Mouse (Mus musculus) kidney, postnatal 10 days (tissue): Measurements from ENCODE around the gene Bcar3.

Experiments used
- DNase-seq: peaks from one replicate; pipeline ENCODE4 v3.0.0; 2021; ENCODE audit warnings: mixed read lengths

Bcar3 gene

GRCm38 (mm10) chr3:122292300-122293222, 1.4 kb upstream of the Bcar3 start:
- DNase-seq, result peak; percentile 97

GRCm38 (mm10) chr3:122293223-122293953, 548 bp upstream of the Bcar3 start:
- DNase-seq, result peak; percentile 93

- peak; percentile 74 for DNase-seq
Observed at GRCm38 (mm10) chr3:122295511-122295910, 1.6 kb downstream of the Bcar3 start.

- no peak for DNase-seq
Observed at GRCm38 (mm10) chr3:122296979-122297378, 3.0 kb downstream of the Bcar3 start.

DNA sequence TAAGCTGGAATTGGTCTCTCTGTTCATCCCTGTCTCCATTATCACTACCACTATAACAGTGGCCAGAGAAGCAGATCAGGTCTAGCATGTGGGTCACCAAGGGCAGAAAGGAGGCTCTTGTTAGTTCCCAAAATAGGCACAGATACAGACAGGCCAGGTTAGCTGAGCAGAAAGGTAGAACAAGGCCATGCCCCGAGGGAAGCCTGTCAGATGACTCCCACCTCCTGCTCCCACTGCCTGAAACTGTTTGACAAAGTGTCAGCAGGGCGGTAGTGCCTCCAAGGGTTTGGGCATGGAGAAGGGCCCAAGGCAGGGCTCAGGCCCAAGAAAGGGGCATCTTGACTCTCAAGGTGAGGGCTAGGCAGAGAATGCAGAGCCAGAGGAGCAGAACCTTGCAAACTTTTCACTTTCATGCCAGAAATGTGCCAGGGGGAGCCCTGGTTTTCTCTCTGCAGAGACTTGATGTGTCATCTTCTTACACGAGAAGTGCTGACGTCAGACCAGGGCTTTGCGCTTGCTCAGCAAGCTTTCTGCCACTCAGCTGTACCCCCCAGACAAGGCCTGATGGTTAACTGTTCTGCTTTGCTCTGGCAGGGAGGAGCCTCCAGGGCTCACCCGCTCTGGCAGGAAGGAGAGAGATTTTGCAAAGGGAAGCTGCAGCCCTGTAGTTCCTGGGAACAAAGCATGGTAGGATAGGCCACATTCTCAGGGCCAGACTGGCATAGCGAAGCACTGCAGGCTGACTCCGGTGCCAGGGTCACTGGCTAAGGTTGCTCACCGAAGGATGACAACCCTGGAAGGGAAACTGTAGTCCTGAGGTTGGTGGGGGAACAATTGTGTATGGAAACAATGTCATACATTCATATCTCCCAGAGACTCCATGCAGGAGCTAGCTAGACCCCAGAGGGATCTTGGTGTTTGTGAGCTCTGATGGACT, 7.3 kb downstream of the Bcar3 start:
- peak; percentile 59 for DNase-seq

DNA sequence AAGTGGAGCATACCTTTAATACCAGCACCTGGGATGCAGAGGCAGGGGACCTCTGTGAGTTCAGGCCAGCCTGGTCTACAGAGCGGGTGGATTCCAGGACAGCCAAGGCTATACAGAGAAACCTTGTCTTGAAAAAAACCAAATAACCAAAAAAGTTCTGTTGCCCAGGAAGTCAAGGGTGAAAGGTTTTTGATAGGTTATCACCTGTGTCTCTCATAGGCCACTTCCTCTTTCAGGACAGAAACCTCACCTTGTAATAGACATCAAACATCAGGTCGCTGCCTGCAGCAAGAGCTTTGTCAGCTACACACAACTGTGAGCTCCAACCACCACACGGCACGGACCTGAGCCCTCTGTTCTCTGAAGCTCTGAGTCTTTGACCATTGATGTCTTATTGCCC, 10.6 kb downstream of the Bcar3 start:
- DNase-seq, result no peak

DNA sequence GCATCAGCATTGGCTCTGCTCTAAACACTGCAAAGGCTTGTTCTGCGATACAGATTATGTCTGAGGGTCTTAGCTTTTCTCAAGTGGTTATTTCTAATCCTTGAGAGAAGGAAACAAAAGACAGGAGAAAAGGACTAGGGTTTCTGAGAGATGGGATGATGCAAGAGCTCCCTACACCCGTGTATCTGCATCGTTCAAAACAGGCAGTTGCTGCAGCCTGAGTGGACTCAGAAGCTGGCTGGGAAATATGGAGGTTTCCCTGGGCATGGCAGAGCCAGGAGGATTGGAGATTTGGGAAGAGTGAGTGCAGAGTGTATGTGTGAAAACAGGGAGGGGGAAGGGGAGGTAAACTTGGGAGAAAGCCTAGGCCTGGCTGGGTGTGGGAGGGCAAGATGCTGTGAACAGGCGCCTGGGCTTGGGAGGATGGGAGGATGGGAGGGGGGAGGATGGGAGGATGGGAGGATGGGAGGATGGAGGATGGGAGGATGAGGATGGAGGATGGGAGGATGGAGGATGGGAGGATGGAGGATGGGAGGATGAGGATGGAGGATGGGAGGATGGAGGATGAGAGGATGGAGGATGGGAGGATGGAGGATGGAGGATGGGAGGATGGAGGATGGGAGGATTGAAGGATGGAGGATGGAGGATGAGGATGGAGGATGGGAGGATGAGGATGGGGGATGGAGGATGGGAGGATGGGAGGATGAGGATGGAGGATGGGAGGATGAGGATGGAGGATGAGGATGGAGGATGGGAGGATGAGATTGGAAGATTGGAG, 14.1 kb downstream of the Bcar3 start:
- no peak for DNase-seq

DNA sequence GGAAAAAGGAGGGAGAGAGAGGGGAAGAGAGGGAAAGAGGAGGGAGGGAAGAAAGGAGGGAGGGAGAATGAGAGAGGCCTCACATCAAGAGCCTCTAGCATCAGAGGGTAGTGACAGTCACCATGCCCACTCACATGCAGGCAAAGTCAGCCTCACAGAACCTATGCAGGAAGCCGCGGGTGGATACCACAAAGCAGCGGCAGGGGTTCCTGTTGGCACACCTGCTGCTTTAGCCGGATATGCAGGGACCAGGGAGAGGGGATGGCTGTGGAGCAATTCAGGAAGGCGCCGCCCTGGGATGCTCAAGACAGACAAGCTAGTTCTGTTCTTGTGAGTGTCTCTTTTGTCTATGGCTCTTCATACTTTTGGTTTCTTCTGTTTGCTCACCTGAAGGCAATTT, 15.0 kb downstream of the Bcar3 start:
- DNase-seq, result no peak

- peak; percentile 93 for DNase-seq
Observed at GRCm38 (mm10) chr3:122312078-122312477, 18.1 kb downstream of the Bcar3 start.

- DNase-seq, result no peak
Observed at GRCm38 (mm10) chr3:122312936-122313629, 19.1 kb downstream of the Bcar3 start.

DNA sequence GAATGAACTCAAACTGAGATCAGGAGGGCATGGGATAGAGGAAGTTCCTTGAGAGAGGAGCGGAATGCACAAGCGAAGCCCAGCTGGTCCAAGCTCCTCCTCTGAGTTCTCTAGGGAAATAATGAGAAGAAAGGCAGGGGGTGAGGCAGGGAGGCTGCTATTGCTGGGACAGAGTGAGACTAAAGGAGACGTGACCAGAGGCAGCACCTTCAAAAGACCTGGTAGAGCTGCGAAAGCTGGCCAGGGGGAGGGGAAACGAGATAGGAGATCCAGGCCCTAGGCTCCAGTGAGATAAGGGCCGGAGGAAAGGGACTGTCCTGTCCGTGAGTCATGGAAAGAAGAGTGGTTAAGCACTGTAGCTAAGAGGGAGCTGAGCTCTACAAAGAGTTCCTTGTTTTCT, 20.0 kb downstream of the Bcar3 start:
- DNase-seq, result peak; percentile 30

DNA sequence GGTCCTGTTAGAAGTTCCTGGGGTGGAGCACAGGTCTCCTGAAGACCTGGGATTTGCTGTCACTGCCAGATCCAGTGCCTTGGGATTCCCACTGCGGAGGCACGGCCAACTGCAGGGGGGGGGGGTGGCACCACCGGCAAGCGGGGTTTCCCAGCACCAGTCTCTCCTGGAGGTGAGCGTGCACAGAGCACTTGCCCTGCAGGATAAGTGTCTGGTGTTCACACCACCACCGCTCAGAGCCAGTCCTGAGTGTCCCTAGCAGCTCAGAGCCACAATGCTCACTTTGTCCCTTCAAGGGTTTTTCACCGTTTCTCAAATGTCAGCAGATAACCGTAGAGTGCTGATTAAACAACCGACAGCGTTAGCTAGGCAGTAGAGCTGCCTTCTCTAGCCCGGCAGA, 22.7 kb downstream of the Bcar3 start:
- DNase-seq, result no peak

- DNase-seq, result no peak
Observed at GRCm38 (mm10) chr3:122317339-122317738, 23.4 kb downstream of the Bcar3 start.

- DNase-seq, result no peak
Observed at GRCm38 (mm10) chr3:122322226-122322625, 28.3 kb downstream of the Bcar3 start.

- DNase-seq, result peak; percentile 22
Observed at GRCm38 (mm10) chr3:122323841-122324240, 29.9 kb downstream of the Bcar3 start.

DNA sequence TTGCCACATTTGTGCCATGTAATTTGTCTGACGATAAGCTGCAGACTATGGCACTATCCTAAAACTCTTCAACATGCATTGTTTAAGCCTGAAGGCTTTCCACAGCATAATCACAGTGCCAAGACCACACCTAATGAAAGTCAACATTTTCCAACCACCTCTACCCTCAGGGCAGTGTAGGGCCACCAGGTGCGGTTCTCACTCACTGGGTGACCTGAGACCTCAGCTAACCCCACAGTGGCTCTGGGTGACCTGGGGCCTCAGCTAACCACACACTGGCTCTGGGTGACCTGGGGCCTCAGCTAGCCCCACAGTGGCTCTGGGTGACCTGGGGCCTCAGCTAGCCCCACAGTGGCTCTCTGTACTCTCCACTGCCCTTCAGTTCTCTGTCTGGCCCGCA, 30.6 kb downstream of the Bcar3 start:
- no peak for DNase-seq

DNA sequence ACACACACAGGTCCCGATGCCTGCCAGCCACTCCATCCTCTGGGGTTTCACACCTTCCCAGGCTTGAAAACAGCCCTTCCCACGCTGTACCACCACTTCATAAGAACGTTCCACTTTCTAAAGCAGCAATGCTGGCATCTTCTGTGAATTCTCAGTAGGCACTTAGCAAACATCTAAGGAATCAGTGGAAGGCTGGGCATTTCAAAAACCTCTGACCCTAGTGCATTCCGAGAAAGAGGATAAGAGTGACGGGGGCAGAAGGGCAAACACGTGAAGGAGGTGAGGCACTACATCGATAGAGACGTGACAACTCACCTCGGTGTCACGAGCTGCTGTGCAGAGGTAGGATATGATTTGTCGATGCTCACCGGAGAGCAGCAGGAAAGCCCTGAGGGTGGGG, 36.5 kb downstream of the Bcar3 start:
- no peak for DNase-seq

GRCm38 (mm10) chr3:122333493-122333892, 39.6 kb downstream of the Bcar3 start:
- no peak for DNase-seq

DNA sequence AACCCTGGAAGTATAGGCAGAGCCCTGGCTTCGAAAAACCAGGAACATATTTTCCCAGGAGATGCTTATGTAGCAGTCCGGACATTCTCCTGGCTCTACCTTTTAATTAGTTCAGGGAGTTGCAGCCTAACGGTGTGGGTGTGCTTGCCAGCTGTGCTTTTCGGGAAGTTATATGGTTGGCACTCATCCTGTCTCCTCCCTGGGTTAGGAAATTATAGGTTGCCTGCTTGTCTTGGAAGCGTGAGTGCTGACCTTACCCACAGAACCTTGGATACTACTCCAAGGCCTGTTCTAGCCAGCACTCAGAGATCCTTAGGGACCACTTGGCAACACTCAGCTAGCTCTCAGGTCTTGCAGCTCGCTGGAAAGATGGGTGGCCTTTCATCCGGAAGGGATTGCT, 40.0 kb downstream of the Bcar3 start:
- no peak for DNase-seq

- DNase-seq, result no peak
Observed at GRCm38 (mm10) chr3:122334375-122334774, 40.4 kb downstream of the Bcar3 start.

DNA sequence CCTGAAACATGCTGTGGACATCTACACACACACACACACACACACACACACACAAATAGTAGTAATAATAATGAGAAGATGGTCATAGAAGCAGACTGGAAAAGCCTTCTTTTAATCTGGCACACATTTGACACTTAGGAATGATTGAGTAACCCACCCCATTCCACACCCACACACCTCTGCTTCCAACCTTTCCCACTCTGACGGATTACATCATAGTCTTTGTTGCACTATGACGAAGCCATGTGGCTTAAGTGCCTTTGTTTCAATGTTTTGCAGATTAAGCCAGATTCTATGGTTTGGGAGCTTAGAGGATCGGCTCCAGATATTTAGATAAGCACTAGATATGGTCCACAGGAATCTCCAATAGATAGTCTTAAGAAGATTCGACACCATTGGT, 42.1 kb downstream of the Bcar3 start:
- no peak for DNase-seq
